Mouse (Mus musculus) hindbrain, embryonic 14.5 days (tissue): ENCODE measurements around the gene Hmga1. TPM values are rescaled to one million over a fixed set of nuclear protein-coding genes. Genes with fewer than 3 reads are reported as not detected.

Experiments used
- ATAC-seq: fragments of 200-750 bp; cut with Nextera tagmentation; 2 replicates; pipeline ENCODE4 v1.8.0; 2017; ENCODE audit warnings: moderate number of reproducible peaks, mild to moderate bottlenecking, moderate TSS enrichment, moderate library complexity; ENCODE audit not compliant: low FRiP score
- DNase-seq: peaks from one replicate; pipeline ENCODE4 v3.0.0-alpha.2; 2015; ENCODE audit warnings: low spot score
- H3K27ac ChIP-seq: fragments of 300-500 bp; sonication (generic); 2 replicates; pipeline ENCODE4 v1.5.1; 2014; ENCODE audit warnings: mild to moderate bottlenecking, moderate library complexity
- H3K27me3 ChIP-seq: fragments of 300-500 bp; sonication (generic); 2 replicates; pipeline ENCODE4 v1.6.1; 2014; ENCODE audit warnings: mild to moderate bottlenecking, low read length, mixed read lengths; ENCODE audit not compliant: control insufficient read depth, insufficient read depth
- H3K36me3 ChIP-seq: fragments of 300-500 bp; sonication (generic); replicated peaks from 2 replicates; pipeline ENCODE4 v1.6.1; 2014; ENCODE audit not compliant: control insufficient read depth, insufficient read depth
- H3K4me1 ChIP-seq: fragments of 300-500 bp; sonication (generic); replicated peaks from 2 replicates; pipeline ENCODE4 v1.6.1; 2014; ENCODE audit warnings: antibody characterized with exemption, low read length, mixed read lengths; ENCODE audit not compliant: control insufficient read depth, insufficient read depth
- H3K4me2 ChIP-seq: fragments of 300-500 bp; sonication (generic); replicated peaks from 2 replicates; pipeline ENCODE4 v1.6.1; 2014; ENCODE audit warnings: mild to moderate bottlenecking, moderate library complexity
- H3K4me3 ChIP-seq: fragments of 300-500 bp; sonication (generic); replicated peaks from 2 replicates; pipeline ENCODE4 v1.5.1; 2014; ENCODE audit warnings: mild to moderate bottlenecking, low read length
- H3K9ac ChIP-seq: fragments of 300-500 bp; sonication (generic); 2 replicates; pipeline ENCODE4 v1.6.1; 2014
- H3K9me3 ChIP-seq: fragments of 300-500 bp; sonication (generic); 2 replicates; pipeline ENCODE4 v1.6.1; 2016; ENCODE audit warnings: low read length; ENCODE audit not compliant: control insufficient read depth
- WGBS: fragments of 180-500 bp; shearing (Covaris S2); extraction: QIAGEN DNeasy Blood & Tissue Kit; methylation state at CpG from one replicate; pipeline ENCODE4 v1.1.7; 2014; 5-methylcytosine and 5-hydroxymethylcytosine counted together
- polyA plus RNA-seq: library from polyadenylated mRNA; unstranded; fragments of >200 nt; fragmentation: Nextera tagmentation; extraction: Ambion mirVana; gene quantifications from 2 replicates; pipeline ENCODE4 v1.2.1, GENCODE M21; 2014

The Hmga1 gene
- polyA plus RNA-seq, 1 experiment from 2014 or later: 136 TPM

- Histone ChIP-seq H3K9me3 (no peaks in the 10 kb centered on the region), H3K9ac (peak overlapping the region; percentile 89), H3K4me3 (peak overlapping the region; percentile 83), H3K27ac (no peak overlapping the region), H3K27me3 (peaks cover 10% of the 10 kb centered on the region; the same call in 1 of the 2 replicates), H3K4me1 (peaks cover 19% of the 10 kb centered on the region), H3K4me2 (peak overlapping the region; percentile 82), H3K36me3 (0 out of 2 replicates have a peak, but pooled peaks cover 1% of the 10 kb centered on the region)
- no peak for ATAC-seq
- no peak for DNase-seq
- whole genome bisulfite sequencing: under 1% methylated on average over 42 of the region's 55 CpGs
Measured at GRCm38 (mm10) chr17:27555512-27556172, 655 bp upstream of the Hmga1 start.

- Histone ChIP-seq H3K36me3 (peaks cover 15% of the 10 kb centered on the region), H3K9ac (peak overlapping the region; percentile 89), H3K27me3 (peaks cover 10% of the 10 kb centered on the region; the same call in 1 of the 2 replicates), H3K27ac (peak overlapping the region; percentile 94), H3K9me3 (no peaks in the 10 kb centered on the region), H3K4me2 (peak overlapping the region; percentile 82), H3K4me3 (peak overlapping the region; percentile 83), H3K4me1 (peaks cover 19% of the 10 kb centered on the region)
- WGBS: under 1% methylated on average over 50 of the region's 75 CpGs
- peak; percentile 47 for ATAC-seq
- peak; percentile 63 for DNase-seq
Measured at GRCm38 (mm10) chr17:27557181-27557926, 1.1 kb downstream of the Hmga1 start.

GRCm38 (mm10) chr17:27557927-27558661 lies 1.8 kb downstream of the Hmga1 start:
- H3K9ac ChIP-seq: peak overlapping the region; percentile 89
- H3K4me2 ChIP-seq: peak overlapping the region; percentile 82
- H3K36me3 ChIP-seq: peaks cover 15% of the 10 kb centered on the region
- peaks cover 19% of the 10 kb centered on the region for H3K4me1 ChIP-seq
- no peak for DNase-seq
- WGBS: 2% methylated on average over 14 of the region's 14 CpGs
- no peaks in the 10 kb centered on the region for H3K9me3 ChIP-seq
- H3K27ac ChIP-seq: no peak overlapping the region
- no peak for ATAC-seq
- H3K27me3 ChIP-seq: peaks cover 10% of the 10 kb centered on the region; the same call in 1 of the 2 replicates
- peak overlapping the region; percentile 83 for H3K4me3 ChIP-seq

- H3K9me3 ChIP-seq: no peaks in the 10 kb centered on the region
- ATAC-seq (no peak), DNase-seq (no peak)
- H3K27me3 ChIP-seq: peaks cover 10% of the 10 kb centered on the region; the same call in 1 of the 2 replicates
- H3K4me1 ChIP-seq: peaks cover 19% of the 10 kb centered on the region
- no peak overlapping the region for H3K9ac ChIP-seq
- H3K27ac ChIP-seq: no peak overlapping the region
- H3K36me3 ChIP-seq: peaks cover 15% of the 10 kb centered on the region
- WGBS: 9% methylated on average over 5 of the region's 5 CpGs
- peak overlapping the region; percentile 82 for H3K4me2 ChIP-seq
- H3K4me3 ChIP-seq: no peak overlapping the region
Measured at GRCm38 (mm10) chr17:27558845-27559244, 2.5 kb downstream of the Hmga1 start.

- Histone ChIP-seq H3K9ac (no peak overlapping the region), H3K27ac (no peak overlapping the region), H3K9me3 (no peaks in the 10 kb centered on the region), H3K27me3 (peaks cover 10% of the 10 kb centered on the region; the same call in 1 of the 2 replicates), H3K4me2 (no peak overlapping the region), H3K36me3 (peaks cover 15% of the 10 kb centered on the region), H3K4me3 (no peak overlapping the region), H3K4me1 (peaks cover 25% of the 10 kb centered on the region)
- ATAC-seq (no peak), DNase-seq (no peak)
- 80% methylated on average over 10 of the region's 12 CpGs for WGBS
Measured at GRCm38 (mm10) chr17:27559596-27559995, 3.3 kb downstream of the Hmga1 start.

GRCm38 (mm10) chr17:27560926-27561480 lies 4.7 kb downstream of the Hmga1 start:
- no peak overlapping the region for H3K9ac ChIP-seq

GRCm38 (mm10) chr17:27561809-27562526 lies 5.7 kb downstream of the Hmga1 start:
- DNase-seq (no peak), ATAC-seq (no peak)
- H3K4me2 ChIP-seq: no peak overlapping the region
- WGBS: 62% methylated on average over 8 of the region's 11 CpGs
- no peak overlapping the region for H3K4me3 ChIP-seq
- H3K4me1 ChIP-seq: peaks cover 37% of the 10 kb centered on the region
- peaks cover 15% of the 10 kb centered on the region for H3K36me3 ChIP-seq
- 0 out of 2 replicates have a peak, but pooled peaks cover 3% of the 10 kb centered on the region for H3K27me3 ChIP-seq
- H3K27ac ChIP-seq: no peak overlapping the region
- no peak overlapping the region for H3K9ac ChIP-seq
- H3K9me3 ChIP-seq: no peaks in the 10 kb centered on the region

More at GRCm38 (mm10) chr17:27560926-27561480, 4.7 kb downstream of the Hmga1 start:
- H3K27ac ChIP-seq: no peak overlapping the region
- H3K4me2 ChIP-seq: no peak overlapping the region
- DNase-seq (no peak), ATAC-seq (no peak)
- 89% methylated on average over 13 of the region's 13 CpGs for WGBS
- 0 out of 2 replicates have a peak, but pooled peaks cover 4% of the 10 kb centered on the region for H3K27me3 ChIP-seq
- H3K36me3 ChIP-seq: peaks cover 15% of the 10 kb centered on the region
- H3K9me3 ChIP-seq: no peaks in the 10 kb centered on the region
- H3K4me3 ChIP-seq: no peak overlapping the region
- H3K4me1 ChIP-seq: peaks cover 32% of the 10 kb centered on the region

- Histone ChIP-seq H3K9ac (no peak overlapping the region), H3K4me1 (peaks cover 22% of the 10 kb centered on the region)
- WGBS: 45% methylated on average over 7 of the region's 7 CpGs
Measured at GRCm38 (mm10) chr17:27563771-27564244, 7.5 kb downstream of the Hmga1 start.

More at GRCm38 (mm10) chr17:27563771-27564244, 7.5 kb downstream of the Hmga1 start:
- DNase-seq (no peak), ATAC-seq (no peak)
- Histone ChIP-seq H3K27me3 (no peaks in the 10 kb centered on the region), H3K27ac (no peak overlapping the region), H3K9me3 (no peaks in the 10 kb centered on the region), H3K4me3 (no peak overlapping the region; the same call in 1 of the 2 replicates), H3K4me2 (0 out of 2 replicates have a peak overlapping the region, but pooled peaks have one; percentile 98), H3K36me3 (peaks cover 15% of the 10 kb centered on the region)
